Mouse (Mus musculus) forebrain, embryonic 14.5 days (tissue): Measurements from ENCODE around the gene Lyz1. TPM values are rescaled to one million over a fixed set of nuclear protein-coding genes. Genes with fewer than 3 reads are reported as not detected.

Experiments
- ATAC-seq: fragments of 200-750 bp; cut with Nextera tagmentation; 2 replicates; pipeline ENCODE4 v1.8.0; 2017; ENCODE audit warnings: mild to moderate bottlenecking, moderate library complexity
- DNase-seq: peaks from one replicate; pipeline ENCODE4 v3.0.0-alpha.2; 2015; ENCODE audit warnings: low spot score
- H3K27ac ChIP-seq: fragments of 300-500 bp; sonication (generic); 2 replicates; pipeline ENCODE4 v1.5.1; 2014; ENCODE audit warnings: low read depth, mild to moderate bottlenecking, control low read depth, low read length, moderate library complexity
- H3K27me3 ChIP-seq: fragments of 300-500 bp; sonication (generic); replicated peaks from 2 replicates; pipeline ENCODE4 v1.6.1; 2014; ENCODE audit warnings: low read length, control low read depth, mixed read lengths; ENCODE audit not compliant: control insufficient read depth, insufficient read depth
- H3K36me3 ChIP-seq: fragments of 300-500 bp; sonication (generic); 2 replicates; pipeline ENCODE4 v1.6.1; 2014; ENCODE audit warnings: low read length, control low read depth; ENCODE audit not compliant: control insufficient read depth, insufficient read depth
- H3K4me1 ChIP-seq: fragments of 300-500 bp; sonication (generic); 2 replicates; pipeline ENCODE4 v1.6.1; 2014; ENCODE audit warnings: antibody characterized with exemption, low read length, control low read depth; ENCODE audit not compliant: control insufficient read depth, insufficient read depth
- H3K4me2 ChIP-seq: fragments of 300-500 bp; sonication (generic); 2 replicates; pipeline ENCODE4 v1.6.1; 2014; ENCODE audit warnings: mild to moderate bottlenecking, control low read depth, low read length
- H3K4me3 ChIP-seq: fragments of 300-500 bp; sonication (generic); 2 replicates; pipeline ENCODE4 v1.5.1; 2014; ENCODE audit warnings: low read depth, low read length, control low read depth
- H3K9ac ChIP-seq: fragments of 300-500 bp; sonication (generic); 2 replicates; pipeline ENCODE4 v1.6.1; 2014; ENCODE audit warnings: mild to moderate bottlenecking, low read length, control low read depth, moderate library complexity
- H3K9me3 ChIP-seq: fragments of 300-500 bp; sonication (generic); replicated peaks from 2 replicates; pipeline ENCODE4 v1.6.1; 2016; ENCODE audit warnings: low read length, control low read depth, mixed read lengths; ENCODE audit not compliant: control insufficient read depth
- WGBS: fragments of 180-500 bp; shearing (Covaris S2); extraction: QIAGEN DNeasy Blood & Tissue Kit; methylation state at CpG from one replicate; pipeline ENCODE4 v1.1.7; 2014; 5-methylcytosine and 5-hydroxymethylcytosine counted together
- polyA plus RNA-seq: library from polyadenylated mRNA; unstranded; fragments of >200 nt; fragmentation: Nextera tagmentation; extraction: Ambion mirVana; gene quantifications from 2 replicates; pipeline ENCODE4 v1.2.1, GENCODE M21; 2014

The Lyz1 gene
- polyA plus RNA-seq = not detected in 2 replicates

- WGBS = 78% methylated on average over 5 of the region's 5 CpGs
- Histone ChIP-seq H3K27ac (no peak within 1 kb of the TSS), H3K4me3 (no peak within 1 kb of the TSS), H3K36me3 (no peaks in the 10 kb centered on the region), H3K4me2 (no peak within 1 kb of the TSS), H3K27me3 (no peaks in the 10 kb centered on the region), H3K4me1 (no peaks in the 10 kb centered on the region), H3K9me3 (no peaks in the 10 kb centered on the region), H3K9ac (no peak within 1 kb of the TSS)
- no peak for ATAC-seq
- DNase-seq = no peak
Observed at GRCm38 (mm10) chr10:117292671-117293070, at the start of gene Lyz1. Lyz1 (minus strand) TSS chr10:117292868.

- H3K27me3 ChIP-seq = no peaks in the 10 kb centered on the region
- no peak overlapping the region for H3K4me3 ChIP-seq
- 76% methylated on average over 2 of the region's 2 CpGs for WGBS
- no peak overlapping the region for H3K27ac ChIP-seq
- DNase-seq (no peak), ATAC-seq (no peak)
- H3K4me2 ChIP-seq = no peak overlapping the region
- no peaks in the 10 kb centered on the region for H3K9me3 ChIP-seq
- H3K36me3 ChIP-seq = 0 out of 2 replicates have a peak, but pooled peaks cover 6% of the 10 kb centered on the region
- H3K4me1 ChIP-seq = no peaks in the 10 kb centered on the region
- no peak overlapping the region for H3K9ac ChIP-seq
Observed at GRCm38 (mm10) chr10:117342406-117342805, 49.7 kb upstream of the Lyz1 start.

GRCm38 (mm10) chr10:117341029-117341428 is 48.4 kb upstream of the Lyz1 start:
- DNase-seq (peak; percentile 84), ATAC-seq (peak; percentile 67)
- Histone ChIP-seq H3K4me2 (no peak overlapping the region), H3K27me3 (no peaks in the 10 kb centered on the region), H3K9me3 (no peaks in the 10 kb centered on the region), H3K9ac (no peak overlapping the region), H3K27ac (no peak overlapping the region), H3K4me1 (no peaks in the 10 kb centered on the region), H3K36me3 (0 out of 2 replicates have a peak, but pooled peaks cover 6% of the 10 kb centered on the region), H3K4me3 (no peak overlapping the region)
- 58% methylated on average over 4 of the region's 4 CpGs for WGBS

- no peaks in the 10 kb centered on the region for H3K27me3 ChIP-seq
- no peak for DNase-seq
- H3K9ac ChIP-seq = no peak overlapping the region
- 83% methylated on average over 7 of the region's 7 CpGs for WGBS
- no peak overlapping the region for H3K27ac ChIP-seq
- ATAC-seq = no peak
- H3K9me3 ChIP-seq = no peaks in the 10 kb centered on the region
- no peaks in the 10 kb centered on the region for H3K4me1 ChIP-seq
- H3K36me3 ChIP-seq = 0 out of 2 replicates have a peak, but pooled peaks cover 6% of the 10 kb centered on the region
- no peak overlapping the region for H3K4me3 ChIP-seq
- H3K4me2 ChIP-seq = no peak overlapping the region
Observed at GRCm38 (mm10) chr10:117339241-117339640, 46.6 kb upstream of the Lyz1 start.

- Histone ChIP-seq H3K36me3 (no peaks in the 10 kb centered on the region), H3K27me3 (no peaks in the 10 kb centered on the region), H3K4me2 (no peak overlapping the region), H3K4me1 (no peaks in the 10 kb centered on the region), H3K27ac (no peak overlapping the region), H3K9me3 (no peaks in the 10 kb centered on the region), H3K9ac (no peak overlapping the region), H3K4me3 (no peak overlapping the region)
- no peak for ATAC-seq
- DNase-seq = peak; percentile 25
Observed at GRCm38 (mm10) chr10:117337946-117338345, 45.3 kb upstream of the Lyz1 start.

- Histone ChIP-seq H3K4me2 (no peak overlapping the region), H3K36me3 (no peaks in the 10 kb centered on the region), H3K9me3 (no peaks in the 10 kb centered on the region), H3K4me3 (no peak overlapping the region), H3K4me1 (no peaks in the 10 kb centered on the region), H3K9ac (no peak overlapping the region), H3K27ac (no peak overlapping the region), H3K27me3 (no peaks in the 10 kb centered on the region)
- DNase-seq = peak; percentile 19
- ATAC-seq = no peak
- WGBS = 36% methylated on average over 4 of the region's 4 CpGs
Observed at GRCm38 (mm10) chr10:117335649-117336048, 43.0 kb upstream of the Lyz1 start.

GRCm38 (mm10) chr10:117330521-117330920 is 37.9 kb upstream of the Lyz1 start:
- no peak for DNase-seq
- Histone ChIP-seq H3K27me3 (no peaks in the 10 kb centered on the region), H3K27ac (no peak overlapping the region), H3K9ac (no peak overlapping the region), H3K4me2 (no peak overlapping the region), H3K4me3 (no peak overlapping the region), H3K4me1 (no peaks in the 10 kb centered on the region), H3K36me3 (no peaks in the 10 kb centered on the region), H3K9me3 (no peaks in the 10 kb centered on the region)
- ATAC-seq = no peak
- 81% methylated on average over 5 of the region's 5 CpGs for WGBS

GRCm38 (mm10) chr10:117323782-117324181 is 31.1 kb upstream of the Lyz1 start:
- Histone ChIP-seq H3K27ac (no peak overlapping the region), H3K4me1 (no peaks in the 10 kb centered on the region), H3K36me3 (no peaks in the 10 kb centered on the region), H3K9me3 (no peaks in the 10 kb centered on the region), H3K27me3 (no peaks in the 10 kb centered on the region), H3K4me2 (no peak overlapping the region), H3K4me3 (no peak overlapping the region), H3K9ac (no peak overlapping the region)
- no peak for DNase-seq
- WGBS = 93% methylated on average over 7 of the region's 7 CpGs
- ATAC-seq = no peak

GRCm38 (mm10) chr10:117322630-117323029 is 30.0 kb upstream of the Lyz1 start:
- Histone ChIP-seq H3K4me3 (no peak overlapping the region), H3K4me2 (no peak overlapping the region), H3K27ac (no peak overlapping the region), H3K4me1 (no peaks in the 10 kb centered on the region), H3K9ac (no peak overlapping the region), H3K36me3 (no peaks in the 10 kb centered on the region), H3K27me3 (no peaks in the 10 kb centered on the region), H3K9me3 (no peaks in the 10 kb centered on the region)
- 92% methylated on average over 5 of the region's 5 CpGs for WGBS
- DNase-seq (no peak), ATAC-seq (no peak)
